16 mouse cellular contexts compared by ENCODE assay signal in the genomic region with DNA sequence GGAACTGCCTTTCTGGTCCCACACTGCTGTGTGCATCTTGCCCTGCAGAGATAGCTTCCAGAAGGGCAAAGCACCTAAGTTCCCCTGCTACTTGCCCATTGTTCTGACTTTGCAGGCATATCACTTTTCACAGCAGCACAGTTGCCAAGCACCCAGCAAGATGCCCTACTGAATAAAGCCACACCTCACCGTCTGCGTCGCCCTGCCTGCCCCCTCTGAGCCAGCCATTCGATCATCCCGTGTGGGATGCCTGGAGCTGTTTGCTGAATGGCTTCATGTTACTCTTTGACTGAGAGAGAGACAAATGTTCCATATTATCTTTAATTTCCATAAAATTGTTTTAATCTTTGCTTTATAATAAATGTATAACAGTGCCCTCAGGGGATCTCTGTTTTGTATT.
"Had no signal": no experiment of that assay in that cellular context is flagged by ENCODE, and none has a peak within 500 bp of the region (broad histone marks: within the 10 kb centered on the region; RNA-seq: fewer than 3 reads in every experiment).

No protein-coding gene starts in this region.

- H3K4me3 ChIP-seq: limb, embryonic 15.5 days; midbrain, embryonic 12.5 days; midbrain, embryonic 15.5 days; neural tube, embryonic 12.5 days; neural tube, embryonic 15.5 days had no signal

- H3K27me3 ChIP-seq: limb, embryonic 15.5 days; midbrain, embryonic 12.5 days; midbrain, embryonic 15.5 days; neural tube, embryonic 12.5 days; neural tube, embryonic 15.5 days had no signal

- H3K4me2 ChIP-seq: limb, embryonic 15.5 days; liver, embryonic 11.5 days; lung, embryonic 14.5 days; midbrain, embryonic 12.5 days; midbrain, embryonic 15.5 days; neural tube, embryonic 12.5 days; neural tube, embryonic 15.5 days had no signal

- H3K9me3 ChIP-seq: limb, embryonic 15.5 days; midbrain, embryonic 12.5 days; midbrain, embryonic 15.5 days; neural tube, embryonic 12.5 days; neural tube, embryonic 15.5 days had no signal

- H3K9ac ChIP-seq: limb, embryonic 15.5 days; liver, embryonic 14.5 days; liver, postnatal 0 days; lung, embryonic 14.5 days; midbrain, embryonic 12.5 days; midbrain, embryonic 15.5 days; neural tube, embryonic 12.5 days; neural tube, embryonic 15.5 days had no signal

- H3K36me3 ChIP-seq: limb, embryonic 15.5 days; midbrain, embryonic 12.5 days; midbrain, embryonic 15.5 days; neural tube, embryonic 12.5 days; neural tube, embryonic 15.5 days had no signal

- H3K27ac ChIP-seq: limb, embryonic 15.5 days; liver, embryonic 14.5 days; macrophage; midbrain, embryonic 12.5 days; midbrain, embryonic 15.5 days; neural tube, embryonic 12.5 days; neural tube, embryonic 15.5 days had no signal

- H3K4me1 ChIP-seq: midbrain, embryonic 12.5 days; midbrain, embryonic 15.5 days; neural tube, embryonic 12.5 days; neural tube, embryonic 15.5 days had no signal

- ATAC-seq: liver, postnatal 0 days; lung, postnatal 0 days; midbrain, embryonic 15.5 days had no signal

- DNase-seq: kidney, postnatal 14 days; kidney, postnatal 4 days; liver, postnatal 0 days; lung, embryonic 14.5 days; right cerebral cortex, adult 18-20 months; thymus, adult 18-20 months; thymus, postnatal 36 days had no signal
